Mouse (Mus musculus) kidney, postnatal 25 days (tissue): ENCODE results near the gene Pik3cb.

ENCODE experiments used
- DNase-seq, 2 experiments: peaks; one replicate each; pipeline ENCODE4 v3.0.0; 2021; ENCODE audit warnings: mixed read lengths in 2 of 2

Pik3cb gene

GRCm38 (mm10) chr9:98994103-98994502 is 146.3 kb downstream of the Pik3cb start:
- no peak for DNase-seq

GRCm38 (mm10) chr9:98987131-98987530 is 153.3 kb downstream of the Pik3cb start:
- DNase-seq = no peak
